Mouse (Mus musculus): ENCODE measurements around the gene Samt4. TPM values are rescaled to one million over a fixed set of nuclear protein-coding genes. Genes with fewer than 3 reads are reported as not detected.

The Samt4 gene
- polyA plus RNA-seq (2012; rRNA removed) = not detected in 2 replicates

DNA sequence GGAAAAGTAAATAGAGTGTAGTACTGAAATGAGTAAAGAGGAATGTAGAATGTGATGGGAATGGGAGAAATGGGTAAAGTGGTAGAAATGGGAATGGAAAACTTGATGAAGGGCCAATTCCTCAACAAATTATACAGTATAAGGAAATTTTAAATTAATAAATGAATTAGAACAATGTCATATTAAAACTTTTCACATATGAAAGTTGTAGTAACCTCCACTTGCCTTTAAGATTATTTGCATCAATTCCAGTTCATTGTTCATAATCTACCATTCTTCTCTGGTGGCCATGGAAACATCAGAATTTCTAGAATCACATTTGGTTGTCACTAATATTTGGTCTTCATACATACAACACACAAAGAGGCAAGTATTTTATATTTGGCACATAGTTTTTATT is at the start of gene Samt4:
Gene Samt4, plus strand, starts transcription at position 301 of the 400 bp plus-strand sequence.

Other genes starting within 250 kb of the Samt4 start
- gene 4930524N10Rik, start 138.6 kb upstream of the Samt4 start, polyA plus RNA-seq (2012; rRNA removed) = not detected in 2 replicates
- gene Samt2, start 97.4 kb downstream of the Samt4 start, polyA plus RNA-seq (2012; rRNA removed) = not detected in 2 replicates

Measured in central nervous system, embryonic 11.5 days (tissue).